Mouse (Mus musculus) erythroblast, embryonic 14.5 days (primary cell): Measurements from ENCODE around the gene Zfp687. TPM values are rescaled to one million over a fixed set of nuclear protein-coding genes. Genes with fewer than 3 reads are reported as not detected.
A peak's percentile ranks its signal among the peaks of the same experiment; 100 is the strongest.
"Not testable (repeated sequence)": the region's sequence is repeated elsewhere in the genome, so short reads cannot be mapped to it uniquely, and the experiment has no call there.

Experiments used
- H3K27me3 ChIP-seq: 2 replicates; pipeline ENCODE4 v1.6.1; 2012; ENCODE audit warnings: inconsistent platforms; ENCODE audit not compliant: control insufficient read depth
- H3K36me3 ChIP-seq: 2 replicates; pipeline ENCODE4 v1.6.1; 2012; ENCODE audit warnings: mild to moderate bottlenecking, inconsistent platforms; ENCODE audit not compliant: control insufficient read depth
- H3K4me1 ChIP-seq: 2 replicates; pipeline ENCODE4 v1.6.1; 2012; ENCODE audit warnings: inconsistent platforms; ENCODE audit not compliant: control insufficient read depth
- H3K4me3 ChIP-seq: replicated peaks from 2 replicates; pipeline ENCODE3; 2012; ENCODE audit warnings: moderate library complexity, mild to moderate bottlenecking, inconsistent platforms
- H3K9me3 ChIP-seq: 2 replicates; pipeline ENCODE4 v1.6.1; 2012; ENCODE audit warnings: low read length, inconsistent platforms, mixed read lengths; ENCODE audit not compliant: control insufficient read depth
- GATA1 ChIP-seq: IDR thresholded peaks from 2 replicates; pipeline ENCODE4 v1.6.1; 2012; ENCODE audit warnings: low read length, inconsistent platforms, mixed read lengths
- TAL1 ChIP-seq: IDR thresholded peaks from 3 replicates; pipeline ENCODE4 v1.6.1; 2012; ENCODE audit warnings: low read length, inconsistent platforms, mixed read lengths
- polyA plus RNA-seq: library from polyadenylated mRNA; stranded (reverse); fragments of >175 nt; gene quantifications from 2 replicates; pipeline ENCODE4 v1.2.3, GENCODE M21; 2012

Zfp687 gene
- polyA plus RNA-seq, 1 experiment, result 0.79 TPM

DNA sequence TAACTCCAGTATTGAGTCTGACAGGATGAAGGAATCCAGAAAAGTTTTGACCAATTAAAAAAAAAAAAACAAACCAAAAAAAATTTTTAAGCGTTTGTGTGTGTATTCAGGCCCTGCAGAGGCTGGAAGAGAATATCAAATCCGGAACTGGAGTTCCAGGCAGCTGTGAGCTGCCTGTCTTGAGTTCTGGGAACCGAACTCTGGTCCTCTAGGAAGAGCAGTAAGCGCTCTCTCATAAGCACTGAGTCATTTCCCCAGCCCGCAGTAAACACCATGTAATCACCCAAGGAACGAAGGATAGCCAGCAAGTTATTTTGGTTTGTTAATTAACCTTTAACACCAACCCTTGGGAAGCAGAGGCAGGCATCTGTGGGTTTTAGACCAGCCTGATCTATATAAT lies 28.0 kb upstream of the Zfp687 start:
- no peak for TF ChIP-seq TAL1
- no peak for TF ChIP-seq GATA1
- Histone ChIP-seq H3K9me3 (no peaks in the 10 kb centered on the region), H3K27me3 (no peaks in the 10 kb centered on the region), H3K4me1 (peaks cover 67% of the 10 kb centered on the region), H3K36me3 (peaks cover 23% of the 10 kb centered on the region), H3K4me3 (peak overlapping the region; percentile 81)

- Histone ChIP-seq H3K9me3 (no peaks in the 10 kb centered on the region), H3K27me3 (no peaks in the 10 kb centered on the region), H3K36me3 (peaks cover 27% of the 10 kb centered on the region), H3K4me3 (peak overlapping the region; percentile 81), H3K4me1 (peaks cover 63% of the 10 kb centered on the region)
- TF ChIP-seq TAL1 (no peak), GATA1 (no peak)
These were observed 27.6 kb upstream of the Zfp687 start for GRCm38 (mm10) chr3:95042838-95043229.

- Histone ChIP-seq H3K27me3 (no peaks in the 10 kb centered on the region), H3K9me3 (no peaks in the 10 kb centered on the region), H3K4me3 (peak within 1 kb of the TSS; percentile 81), H3K4me1 (peaks cover 58% of the 10 kb centered on the region), H3K36me3 (peaks cover 32% of the 10 kb centered on the region)
- TF ChIP-seq TAL1, result no peak
- no peak for TF ChIP-seq GATA1
These were observed 27.1 kb upstream of the Zfp687 start, which contains the start of gene Psmd4 for GRCm38 (mm10) chr3:95042166-95042837. Gene Psmd4, minus strand, starts transcription at chr3:95042614.

GRCm38 (mm10) chr3:95041625-95042024 lies 26.4 kb upstream of the Zfp687 start:
- Histone ChIP-seq H3K4me1 (peaks cover 51% of the 10 kb centered on the region), H3K36me3 (peaks cover 39% of the 10 kb centered on the region)

DNA sequence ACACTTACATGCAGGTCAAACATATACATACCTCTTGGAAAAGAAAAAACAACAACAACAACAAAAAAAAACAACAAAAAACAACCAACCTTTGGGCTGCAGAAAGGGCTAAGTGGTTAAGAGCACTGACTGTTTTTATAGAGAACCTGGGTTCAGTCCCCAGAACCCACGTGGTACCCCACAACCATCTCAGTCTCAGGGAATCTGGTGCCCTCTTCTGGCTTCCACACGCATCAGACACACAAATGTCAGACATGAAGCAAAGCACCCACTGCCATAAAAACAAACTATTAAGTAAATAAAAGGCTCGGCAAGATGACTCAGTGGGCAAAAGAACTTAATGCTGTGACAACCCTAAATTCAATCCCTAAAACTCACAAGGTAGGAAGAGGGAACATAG lies 14.7 kb upstream of the Zfp687 start:
- peaks cover 76% of the 10 kb centered on the region for H3K36me3 ChIP-seq
- no peaks in the 10 kb centered on the region for H3K27me3 ChIP-seq
- peaks cover 31% of the 10 kb centered on the region for H3K4me1 ChIP-seq
- TF ChIP-seq TAL1, result no peak
- no peak for TF ChIP-seq GATA1
- H3K4me3 ChIP-seq, result no peak overlapping the region
- no peaks in the 10 kb centered on the region for H3K9me3 ChIP-seq

More at GRCm38 (mm10) chr3:95041625-95042024, 26.4 kb upstream of the Zfp687 start:
- H3K4me3 ChIP-seq, result peak overlapping the region; percentile 81
- no peak for TF ChIP-seq GATA1
- TF ChIP-seq TAL1, result no peak
- H3K27me3 ChIP-seq, result no peaks in the 10 kb centered on the region
- no peaks in the 10 kb centered on the region for H3K9me3 ChIP-seq

DNA sequence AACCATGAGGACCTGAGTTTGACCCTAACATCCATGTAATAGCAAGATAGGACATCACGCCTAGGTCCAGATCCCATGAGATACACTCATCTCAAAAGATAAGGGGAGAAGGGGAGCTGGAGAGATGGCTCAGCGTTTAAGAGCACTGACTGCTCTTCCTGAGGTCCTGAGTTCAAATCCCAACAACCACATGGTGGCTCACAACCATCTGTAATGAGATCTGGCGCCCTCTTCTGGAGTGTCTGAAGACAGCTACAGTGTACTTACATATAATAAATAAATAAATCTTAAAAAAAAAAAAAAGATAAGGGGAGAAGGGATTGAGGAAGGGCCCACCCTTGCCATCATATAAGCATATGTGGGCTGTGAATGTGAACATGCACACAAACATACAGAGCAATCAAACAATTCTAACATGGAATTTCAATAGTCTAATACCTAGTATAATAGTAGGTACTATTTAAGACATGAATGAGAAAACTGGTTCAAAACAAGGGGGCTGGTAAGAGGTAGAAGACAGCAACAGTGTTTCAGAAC lies 14.1 kb upstream of the Zfp687 start:
- not testable (repeated sequence) for H3K9me3 ChIP-seq, H3K4me3 ChIP-seq, H3K27me3 ChIP-seq
- Histone ChIP-seq H3K4me1 (peaks cover 37% of the 10 kb centered on the region), H3K36me3 (peaks cover 72% of the 10 kb centered on the region)

DNA sequence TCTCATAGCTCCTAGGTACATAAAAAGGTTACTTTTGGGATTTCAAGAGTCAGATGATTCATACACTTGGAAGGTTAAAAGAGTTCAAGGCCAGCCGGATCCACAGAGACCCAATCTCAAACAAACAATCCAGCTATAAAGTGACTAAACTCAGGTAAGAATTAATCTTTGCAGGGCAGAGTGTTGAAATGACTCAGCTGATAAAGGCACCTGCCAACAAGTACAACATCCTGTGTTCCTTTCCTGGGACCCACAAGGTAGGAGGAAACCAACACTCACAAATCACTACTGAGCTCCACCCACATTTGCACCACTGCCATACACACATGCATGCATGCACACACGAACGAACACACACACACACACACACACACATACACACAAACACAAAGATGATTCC lies 13.4 kb upstream of the Zfp687 start:
- H3K4me1 ChIP-seq, result peaks cover 40% of the 10 kb centered on the region
- H3K36me3 ChIP-seq, result peaks cover 66% of the 10 kb centered on the region
- TF ChIP-seq GATA1, result no peak
- TF ChIP-seq TAL1, result no peak
- no peaks in the 10 kb centered on the region for H3K27me3 ChIP-seq
- no peaks in the 10 kb centered on the region for H3K9me3 ChIP-seq
- no peak overlapping the region for H3K4me3 ChIP-seq

- no peaks in the 10 kb centered on the region for H3K9me3 ChIP-seq
- H3K27me3 ChIP-seq, result no peaks in the 10 kb centered on the region
- H3K4me3 ChIP-seq, result no peak overlapping the region
- peaks cover 40% of the 10 kb centered on the region for H3K4me1 ChIP-seq
- no peak for TF ChIP-seq GATA1
- no peak for TF ChIP-seq TAL1
- peaks cover 60% of the 10 kb centered on the region for H3K36me3 ChIP-seq
These were observed 12.5 kb upstream of the Zfp687 start for GRCm38 (mm10) chr3:95027701-95028100.

DNA sequence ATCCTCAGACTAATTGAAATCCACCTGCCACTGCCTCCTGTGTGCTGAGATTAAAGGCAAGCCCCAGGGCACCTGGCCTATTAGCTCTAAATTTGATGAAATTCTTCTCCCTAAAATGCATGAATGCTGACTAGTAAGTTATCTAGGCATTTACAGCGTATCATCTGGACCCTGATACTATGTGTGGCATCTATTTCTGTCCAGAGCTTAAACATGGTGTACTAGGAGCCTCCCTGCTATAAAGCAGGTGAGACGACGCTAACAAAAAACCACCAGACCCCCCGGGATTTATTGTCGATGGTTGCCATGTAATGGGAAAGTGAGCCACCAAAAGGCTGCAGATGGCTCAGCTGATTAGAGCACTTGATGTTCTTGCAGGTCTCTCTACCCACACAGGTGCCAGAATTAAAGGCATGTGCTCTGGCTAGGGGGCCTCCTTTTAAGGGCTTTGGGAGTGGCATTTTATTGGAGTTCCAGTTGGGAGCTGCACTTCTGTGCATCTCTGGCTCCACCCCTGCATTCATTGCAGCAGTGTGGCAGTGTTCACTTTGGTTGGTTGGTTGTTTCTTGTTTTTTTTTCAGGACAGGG lies 11.9 kb upstream of the Zfp687 start:
- TF ChIP-seq TAL1, result no peak
- TF ChIP-seq GATA1, result no peak
- H3K9me3 ChIP-seq, result no peaks in the 10 kb centered on the region
- no peak overlapping the region for H3K4me3 ChIP-seq
- no peaks in the 10 kb centered on the region for H3K27me3 ChIP-seq
- H3K4me1 ChIP-seq, result peaks cover 40% of the 10 kb centered on the region
- peaks cover 55% of the 10 kb centered on the region for H3K36me3 ChIP-seq
